Mouse (Mus musculus): ENCODE data around the gene Creg2.
"Not testable (repeated sequence)": the region's sequence is repeated elsewhere in the genome, so short reads cannot be mapped to it uniquely, and the experiment has no call there.

Creg2 gene

DNA sequence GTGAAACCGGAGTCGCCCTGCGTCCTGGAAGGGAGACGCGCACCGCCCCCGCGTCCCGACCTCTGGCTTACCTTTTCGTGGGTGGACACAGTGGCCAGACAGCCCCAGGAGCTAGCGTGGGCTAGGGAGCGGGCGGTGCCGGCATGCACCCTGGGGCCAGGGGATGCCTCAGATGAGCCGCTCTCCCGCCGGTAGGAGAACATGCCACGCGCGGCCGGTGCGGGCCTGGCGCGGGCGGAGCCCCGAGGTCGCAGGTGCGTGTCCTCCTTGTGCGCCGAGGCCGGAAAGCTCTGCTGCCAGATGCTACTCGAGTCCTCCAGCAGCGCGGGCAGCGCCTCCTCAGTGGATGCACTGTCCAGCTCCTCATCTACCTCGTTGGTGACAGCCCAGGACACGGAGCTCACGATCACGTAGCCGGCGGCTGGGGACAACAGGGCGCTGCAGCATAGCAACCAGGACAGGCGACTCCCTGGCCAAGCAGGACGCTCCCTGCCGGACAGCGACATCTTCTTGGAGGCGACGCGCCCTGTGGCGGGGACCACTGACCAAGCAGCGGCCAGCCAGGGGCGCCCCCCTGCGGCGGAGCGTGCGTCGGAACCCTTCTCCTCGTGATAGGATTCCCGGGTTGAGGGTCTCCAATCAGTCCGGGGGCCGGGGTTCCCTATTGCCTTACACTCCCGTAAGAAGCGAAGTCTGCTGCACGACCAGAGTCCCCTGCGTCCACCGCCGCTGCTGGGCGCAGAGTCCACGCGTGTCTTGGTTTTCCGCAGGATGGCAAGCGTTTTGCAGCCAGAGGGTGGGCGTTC is 636 bp downstream of the Creg2 start:
- DNase-seq = peak; percentile 19

DNA sequence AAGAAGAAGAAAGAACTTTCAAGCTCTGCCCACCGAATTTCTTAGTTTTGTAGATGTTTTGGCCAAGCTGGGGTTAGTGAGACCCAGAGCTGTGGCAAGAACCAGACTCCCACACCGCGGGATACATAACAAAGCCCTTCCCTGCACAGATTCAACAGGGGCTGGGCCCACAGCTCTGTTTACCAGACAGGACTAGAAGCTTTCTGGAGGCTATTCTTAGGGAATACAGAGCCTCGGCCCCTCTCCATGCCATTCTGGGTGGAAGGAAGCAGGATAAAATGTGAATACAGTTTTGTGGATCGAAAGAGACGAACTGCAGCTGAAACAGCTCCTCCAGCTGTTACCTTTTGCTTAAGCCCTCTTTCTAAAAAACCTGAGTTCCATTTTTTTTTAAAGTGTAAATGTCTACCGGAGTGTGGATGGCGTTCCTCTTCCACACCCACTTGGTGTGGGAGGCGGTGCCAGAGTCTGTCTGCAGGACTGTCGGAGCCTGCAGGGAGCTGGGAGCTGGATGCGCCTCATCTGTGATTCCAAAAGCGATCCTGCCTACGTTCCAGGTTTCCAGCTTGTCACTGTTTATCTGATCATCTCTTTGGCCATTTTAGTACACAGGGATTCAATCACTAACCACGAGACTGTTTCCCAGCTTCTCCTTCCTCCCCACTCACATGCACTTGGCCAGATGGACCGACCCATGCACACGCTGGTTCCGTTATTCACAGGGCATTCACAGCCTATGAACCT is 1.4 kb downstream of the Creg2 start:
- no peak for DNase-seq

DNA sequence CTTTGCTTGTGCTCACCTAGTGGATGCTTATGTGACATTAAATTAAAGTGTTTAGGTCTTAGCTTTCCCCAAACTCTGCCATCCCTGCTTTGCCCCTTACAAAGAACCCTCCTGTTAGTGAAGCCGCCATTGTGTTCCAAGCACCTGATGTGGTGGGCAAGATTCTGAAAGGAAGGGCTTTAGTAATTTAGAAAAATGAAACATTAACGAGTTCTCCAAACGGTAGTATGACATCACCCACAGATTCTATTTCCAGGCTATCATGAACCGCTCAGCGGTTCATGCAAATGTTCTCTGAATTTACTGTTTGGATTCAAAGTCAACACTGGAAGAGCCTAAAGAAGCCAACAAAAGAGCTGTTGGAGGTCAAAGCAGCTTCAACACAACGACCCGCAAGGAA is 2.7 kb downstream of the Creg2 start:
- no peak for DNase-seq

DNA sequence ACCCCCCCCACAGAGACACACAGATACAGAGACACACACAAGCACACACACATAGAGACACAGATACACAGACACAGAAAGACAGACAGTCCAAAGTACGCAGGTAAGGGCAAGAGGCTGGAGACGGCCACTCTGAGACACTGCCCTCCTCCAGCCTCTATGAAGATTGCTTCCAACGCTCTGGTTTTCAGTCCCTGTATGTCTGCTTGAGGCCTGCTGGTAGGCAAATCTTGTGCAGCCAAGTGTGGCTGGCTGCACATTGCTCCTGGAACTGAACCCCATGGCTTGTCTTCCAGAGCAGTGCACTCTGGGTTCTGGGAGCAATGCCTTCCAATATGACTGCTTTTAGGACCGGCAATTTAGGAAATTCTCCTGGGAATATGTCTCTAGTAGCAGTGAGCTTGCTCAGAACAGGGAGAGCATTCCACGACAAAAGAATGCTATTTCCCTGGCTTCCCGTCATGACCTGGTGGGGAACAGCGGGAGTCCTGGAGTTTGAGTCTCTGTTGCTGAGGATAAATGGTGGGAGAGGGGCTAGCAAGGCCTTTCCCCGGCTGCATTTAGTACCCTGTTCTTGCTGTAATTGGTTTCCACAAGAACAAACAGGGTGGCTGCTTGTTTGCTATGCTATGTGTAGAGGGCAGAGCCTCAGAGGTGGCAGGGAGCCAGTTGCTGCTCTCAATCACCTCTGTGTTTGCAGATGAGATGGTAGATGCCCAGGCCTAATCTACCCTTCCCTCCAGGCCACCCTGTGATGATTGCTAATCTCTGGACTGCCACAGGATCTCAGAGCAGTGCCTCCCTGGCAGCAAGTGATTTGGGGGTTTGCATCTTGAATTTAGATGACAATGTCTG is 5.1 kb downstream of the Creg2 start:
- no peak for DNase-seq

DNA sequence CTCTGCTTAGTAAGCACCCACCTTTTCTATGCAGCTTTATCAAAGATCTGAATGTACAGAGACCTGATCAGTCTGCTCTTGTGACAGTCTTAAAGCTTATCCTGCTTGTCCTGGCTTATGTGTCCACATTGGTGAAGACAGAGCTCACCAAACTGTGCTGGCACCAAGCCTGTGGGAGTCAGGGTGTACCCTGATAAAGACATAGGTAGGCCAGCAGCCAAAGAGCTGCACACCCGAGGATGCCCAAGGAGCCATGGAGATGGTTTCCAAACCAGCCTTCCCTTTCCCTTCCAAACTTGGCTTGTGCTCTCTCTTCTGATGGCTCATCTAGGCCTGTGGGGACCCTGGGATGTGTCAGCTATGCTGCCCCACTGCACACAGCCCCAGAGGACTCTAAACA is 6.9 kb downstream of the Creg2 start:
- DNase-seq = no peak

DNA sequence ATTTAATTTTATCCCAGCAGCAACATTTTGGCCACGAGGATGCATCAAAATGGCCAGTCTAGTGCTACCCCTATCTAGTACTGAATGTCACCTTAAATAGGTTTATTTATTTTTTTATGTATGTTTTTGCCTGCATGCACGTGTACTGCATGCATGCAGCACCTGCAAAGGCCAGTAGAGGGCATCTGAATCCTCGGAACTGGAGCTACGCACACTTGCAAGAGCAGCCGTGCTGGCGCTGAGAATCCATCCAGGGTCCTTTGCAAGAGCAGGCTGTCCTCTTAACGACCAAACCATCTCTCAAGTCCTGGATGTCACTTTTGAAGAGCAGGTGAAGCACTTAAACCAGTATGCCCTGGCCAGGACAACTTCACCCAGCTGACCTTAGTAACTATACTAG is 9.6 kb downstream of the Creg2 start:
- DNase-seq = no peak

GRCm38 (mm10) chr1:39637139-39637538 is 14.1 kb downstream of the Creg2 start:
- no peak for DNase-seq

GRCm38 (mm10) chr1:39636660-39637059 is 14.6 kb downstream of the Creg2 start:
- no peak for DNase-seq

DNA sequence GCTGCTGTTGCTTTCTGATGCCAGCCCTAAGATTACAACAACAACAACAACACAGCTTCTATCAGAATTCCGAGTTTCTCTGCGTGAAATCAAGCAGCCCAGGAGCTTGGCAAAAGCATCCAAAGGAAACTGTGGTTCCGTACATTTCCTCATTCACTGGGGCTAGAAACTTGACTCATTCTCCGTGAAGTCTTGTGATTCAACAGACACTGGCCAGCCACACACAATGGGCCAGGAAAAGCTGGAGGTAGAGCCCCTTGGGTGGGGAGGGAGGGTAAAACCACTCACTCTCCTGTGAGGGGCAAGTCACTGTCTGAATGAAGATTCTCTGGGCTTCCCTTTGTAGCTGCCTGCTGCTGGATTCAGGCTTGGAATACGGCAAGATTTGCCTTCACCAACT is 15.1 kb downstream of the Creg2 start:
- no peak for DNase-seq

GRCm38 (mm10) chr1:39628606-39629005 is 22.7 kb downstream of the Creg2 start:
- DNase-seq = no peak

DNA sequence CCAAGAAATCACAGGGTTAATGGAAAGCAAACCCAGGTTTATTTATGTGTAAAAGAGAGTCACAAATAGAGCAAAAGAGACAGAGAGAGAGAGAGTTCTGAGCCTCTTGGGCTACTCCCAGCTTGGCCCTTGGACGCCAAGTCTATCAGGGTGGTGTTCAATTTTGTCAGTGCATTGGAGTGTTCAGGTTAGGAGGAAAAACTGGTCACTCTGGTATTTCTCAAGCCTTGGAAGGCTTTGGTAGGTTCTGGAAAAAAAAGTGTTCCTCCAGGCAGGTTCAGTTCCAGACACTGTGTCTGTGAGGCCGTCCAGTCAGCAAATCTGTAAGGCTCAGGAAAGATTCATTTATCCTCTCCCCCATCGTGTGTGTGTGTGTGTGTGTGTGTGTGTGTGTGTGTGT is 25.8 kb downstream of the Creg2 start:
- DNase-seq = no peak

DNA sequence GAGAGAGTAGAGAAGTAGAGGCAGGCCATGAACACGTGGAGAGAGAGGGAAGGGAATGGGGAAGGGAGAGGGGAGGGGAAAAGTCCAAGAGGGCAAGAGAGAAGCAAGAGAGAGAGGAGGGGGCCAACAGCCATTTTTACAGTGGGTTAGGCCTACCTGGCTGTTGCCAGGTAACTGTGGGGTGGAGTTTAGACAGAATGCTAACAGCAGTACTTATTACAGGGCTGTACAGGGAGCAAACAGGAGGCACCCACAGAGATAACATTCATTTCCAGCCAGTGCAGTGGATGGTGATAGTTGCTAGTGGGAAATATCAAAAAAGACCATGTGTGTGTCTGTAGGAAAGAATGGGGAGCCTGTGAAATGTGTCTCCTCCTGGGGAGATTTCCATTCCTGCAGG is 27.5 kb downstream of the Creg2 start:
- DNase-seq = no peak

DNA sequence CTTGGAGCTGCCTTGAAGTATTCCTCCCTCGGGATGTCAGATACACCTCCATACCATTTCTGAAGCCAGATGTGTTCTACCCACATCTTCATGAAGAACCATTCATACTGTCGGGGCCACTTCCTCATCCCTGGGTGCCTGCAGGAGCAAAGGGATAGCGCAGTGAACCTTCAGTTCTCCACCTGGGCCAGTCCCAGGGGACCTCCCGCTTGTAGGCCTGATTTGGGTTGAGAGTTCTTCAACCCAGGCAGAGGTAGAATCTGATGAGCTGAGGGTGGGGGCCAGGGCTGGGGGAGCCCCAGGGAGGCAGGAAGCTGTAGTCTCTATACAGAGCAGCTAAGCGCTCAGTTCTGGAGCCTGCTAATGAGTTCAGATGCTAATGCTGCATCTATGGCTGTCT is 28.2 kb downstream of the Creg2 start:
- no peak for DNase-seq

DNA sequence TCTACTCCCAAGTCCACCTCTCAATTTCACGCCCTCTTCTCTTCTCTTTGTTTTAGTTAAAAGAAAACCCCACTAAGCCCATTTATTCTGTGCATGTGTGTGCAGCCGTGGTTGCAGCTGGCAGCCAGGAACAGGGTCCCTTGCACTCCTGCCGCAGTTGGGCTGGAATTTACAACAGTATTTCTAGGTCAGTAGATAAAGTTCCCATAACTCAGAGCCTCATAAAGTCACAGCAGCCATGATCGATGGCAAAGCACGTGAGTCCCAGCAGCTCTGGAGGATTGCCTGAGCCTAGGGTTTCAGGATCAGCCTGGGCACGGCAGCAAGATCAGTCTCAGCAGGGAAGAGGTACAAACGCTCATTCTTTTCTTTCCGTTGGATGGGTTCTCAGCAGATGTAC is 32.8 kb downstream of the Creg2 start:
- no peak for DNase-seq

- no peak for DNase-seq
These were observed 35.7 kb downstream of the Creg2 start for GRCm38 (mm10) chr1:39615526-39615925.

DNA sequence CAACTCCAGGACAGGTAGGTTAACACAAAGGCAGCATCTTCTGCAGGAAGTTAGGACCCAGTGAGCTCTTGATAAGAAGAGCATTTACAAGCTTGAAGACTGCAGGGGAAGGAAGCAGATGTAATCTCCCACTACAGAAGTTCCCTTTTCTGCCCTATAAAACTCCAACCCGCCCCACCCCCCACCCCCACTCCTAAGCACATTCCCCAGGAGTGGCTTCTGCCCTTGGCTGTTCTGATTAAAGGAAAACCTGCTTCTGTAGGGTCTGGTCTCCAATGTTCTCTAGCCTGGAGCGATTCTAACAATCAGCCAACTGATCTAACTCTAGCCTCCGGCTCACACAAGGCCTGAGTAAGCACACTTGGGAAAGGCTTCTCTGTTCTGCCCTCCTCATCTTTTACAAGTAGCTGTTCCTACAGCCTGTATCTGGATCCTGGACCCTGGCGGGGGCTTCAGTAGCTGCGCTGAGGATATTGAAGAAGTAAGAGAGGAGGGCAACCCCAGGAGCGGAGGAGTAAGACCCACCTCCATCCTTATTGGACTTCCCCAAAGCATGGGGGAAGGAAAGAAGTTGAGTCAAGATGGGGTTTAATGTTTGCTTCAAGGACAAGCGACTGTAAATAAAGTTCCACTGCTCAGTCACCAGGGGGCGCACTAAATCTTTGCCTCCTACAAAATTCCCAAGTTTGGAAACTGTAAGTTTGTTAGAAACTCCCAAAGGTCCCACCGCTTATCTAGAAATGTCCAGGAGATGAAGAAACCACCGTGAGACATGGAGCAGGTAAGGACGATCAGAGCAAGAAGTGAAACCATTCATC is 36.6 kb downstream of the Creg2 start:
- peak; percentile 40 for DNase-seq

- no peak for DNase-seq
These were observed 38.2 kb downstream of the Creg2 start for GRCm38 (mm10) chr1:39613061-39613460.

- no peak for DNase-seq
These were observed 38.8 kb downstream of the Creg2 start for GRCm38 (mm10) chr1:39612491-39612890.

DNA sequence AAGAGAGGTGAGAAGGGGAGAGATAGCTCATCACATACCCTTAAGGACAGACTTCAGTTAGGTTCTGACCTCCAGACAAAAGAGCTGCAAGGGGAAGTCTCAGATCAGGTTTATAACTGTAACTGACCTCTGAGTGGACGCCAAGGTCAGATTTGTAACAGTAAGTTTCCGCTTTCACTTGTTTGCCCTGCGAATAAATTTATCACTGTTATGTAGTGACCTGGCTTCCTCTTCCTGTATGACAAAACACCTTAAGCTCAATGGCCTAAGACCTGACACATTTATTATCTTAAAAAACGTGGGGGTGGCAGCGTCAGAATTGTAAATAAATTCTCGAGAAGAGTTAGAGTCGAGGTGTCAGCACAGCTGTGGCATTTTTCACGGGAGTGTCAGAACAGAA is 42.7 kb downstream of the Creg2 start:
- DNase-seq = no peak

GRCm38 (mm10) chr1:39602477-39602876 is 48.8 kb downstream of the Creg2 start:
- DNase-seq = no peak

- DNase-seq = no peak
These were observed 52.5 kb downstream of the Creg2 start for GRCm38 (mm10) chr1:39598726-39599125.

- DNase-seq = not testable (repeated sequence)
These were observed 54.1 kb downstream of the Creg2 start for GRCm38 (mm10) chr1:39597135-39597534.

GRCm38 (mm10) chr1:39593836-39594235 is 57.4 kb downstream of the Creg2 start:
- no peak for DNase-seq

Data from thymus, postnatal 25 days (tissue).